Mouse (Mus musculus) olfactory bulb, adult 2 months (tissue): ENCODE measurements around the gene Methig1.
"Not testable (repeated sequence)": the region's sequence is repeated elsewhere in the genome, so short reads cannot be mapped to it uniquely, and the experiment has no call there.

Experiments
- CTCF ChIP-seq: fragments of 200-500 bp; IDR thresholded peaks from 2 replicates; pipeline ENCODE4 v1.5.1; 2012; ENCODE audit warnings: low read depth, mild to moderate bottlenecking, low read length, moderate library complexity; ENCODE audit not compliant: insufficient read depth
- POLR2A ChIP-seq: fragments of 200-500 bp; IDR thresholded peaks from 2 replicates; pipeline ENCODE4 v1.6.1; 2012; ENCODE audit warnings: mild to moderate bottlenecking, low read depth, low read length, moderate library complexity; ENCODE audit not compliant: insufficient read depth

DNA sequence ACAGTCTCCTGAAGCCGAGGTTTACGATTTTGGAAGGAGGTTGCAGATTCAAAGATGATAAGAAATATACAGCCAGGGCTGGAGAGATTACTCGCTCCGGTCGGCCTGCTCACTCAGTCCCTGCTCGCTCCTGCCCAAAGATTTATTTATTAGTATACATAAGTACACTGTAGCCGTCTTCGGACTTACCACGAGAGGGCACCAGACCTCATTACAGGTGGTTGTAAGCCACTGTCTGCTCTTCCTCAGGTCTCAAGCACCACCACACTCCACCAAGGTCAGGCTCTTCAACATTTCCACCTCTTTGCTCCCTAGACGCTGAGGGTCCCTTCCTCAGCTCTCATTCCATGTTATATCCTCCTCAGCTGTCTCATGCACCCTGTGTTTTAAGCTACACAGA lies 15.1 kb upstream of the Methig1 start:
- not testable (repeated sequence) for TF ChIP-seq CTCF, POLR2A
